Mouse (Mus musculus): ENCODE data around the gene 2700097O09Rik. TPM values are rescaled to one million over a fixed set of nuclear protein-coding genes. Genes with fewer than 3 reads are reported as not detected.

Gene 2700097O09Rik
- polyA plus RNA-seq, 1 experiment: 24.8 TPM

- no peak for DNase-seq
- no peaks in the 10 kb centered on the region for H3K27me3 ChIP-seq (ENCODE audit: control insufficient read depth, insufficient read depth, low read length)
- 80% methylated on average over 4 of the region's 4 CpGs for WGBS
- TF ChIP-seq CTCF (IDR thresholded peaks at IDR 0.05; ENCODE audit: borderline replicate concordance, insufficient read depth, low read depth, low read length) (no peak), POLR2A (IDR thresholded peaks at IDR 0.05; ENCODE audit: borderline replicate concordance, insufficient read depth, low read length) (no peak)
- H3K27ac ChIP-seq (ENCODE audit: insufficient read depth, low read length): no peak overlapping the region
- no peak overlapping the region for H3K4me3 ChIP-seq (replicated peaks; ENCODE audit: insufficient read depth, low read depth, low read length)
- no peaks in the 10 kb centered on the region for H3K4me1 ChIP-seq (ENCODE audit: control insufficient read depth, insufficient read depth, low read length)
These were observed 7.4 kb downstream of the 2700097O09Rik start for GRCm38 (mm10) chr12:55072495-55072894.

- WGBS: 95% methylated on average over 1 of the region's 1 CpGs
- Histone ChIP-seq H3K27ac (ENCODE audit: insufficient read depth, low read length) (no peak overlapping the region), H3K4me1 (ENCODE audit: control insufficient read depth, insufficient read depth, low read length) (no peaks in the 10 kb centered on the region), H3K4me3 (replicated peaks; ENCODE audit: insufficient read depth, low read depth, low read length) (no peak overlapping the region), H3K27me3 (ENCODE audit: control insufficient read depth, insufficient read depth, low read length) (no peaks in the 10 kb centered on the region)
- no peak for DNase-seq
- TF ChIP-seq CTCF (IDR thresholded peaks at IDR 0.05; ENCODE audit: borderline replicate concordance, insufficient read depth, low read depth, low read length) (no peak), POLR2A (IDR thresholded peaks at IDR 0.05; ENCODE audit: borderline replicate concordance, insufficient read depth, low read length) (no peak)
These were observed 17.8 kb downstream of the 2700097O09Rik start for GRCm38 (mm10) chr12:55062141-55062540.

- no peak overlapping the region for H3K27ac ChIP-seq (ENCODE audit: insufficient read depth, low read length)
- no peaks in the 10 kb centered on the region for H3K27me3 ChIP-seq (ENCODE audit: control insufficient read depth, insufficient read depth, low read length)
- TF ChIP-seq CTCF (IDR thresholded peaks at IDR 0.05; ENCODE audit: borderline replicate concordance, insufficient read depth, low read depth, low read length) (no peak), POLR2A (IDR thresholded peaks at IDR 0.05; ENCODE audit: borderline replicate concordance, insufficient read depth, low read length) (no peak)
- no peak overlapping the region for H3K4me3 ChIP-seq (replicated peaks; ENCODE audit: insufficient read depth, low read depth, low read length)
- no peak for DNase-seq
- 65% methylated on average over 10 of the region's 10 CpGs for WGBS
- H3K4me1 ChIP-seq (ENCODE audit: control insufficient read depth, insufficient read depth, low read length): no peaks in the 10 kb centered on the region
These were observed 18.9 kb downstream of the 2700097O09Rik start for GRCm38 (mm10) chr12:55061006-55061405.

- Histone ChIP-seq H3K27me3 (ENCODE audit: control insufficient read depth, insufficient read depth, low read length) (no peaks in the 10 kb centered on the region), H3K27ac (ENCODE audit: insufficient read depth, low read length) (no peak overlapping the region), H3K4me1 (ENCODE audit: control insufficient read depth, insufficient read depth, low read length) (no peaks in the 10 kb centered on the region), H3K4me3 (replicated peaks; ENCODE audit: insufficient read depth, low read depth, low read length) (no peak overlapping the region)
- 90% methylated on average over 6 of the region's 6 CpGs for WGBS
- no peak for DNase-seq
- TF ChIP-seq POLR2A (IDR thresholded peaks at IDR 0.05; ENCODE audit: borderline replicate concordance, insufficient read depth, low read length): no peak
- TF ChIP-seq CTCF (IDR thresholded peaks at IDR 0.05; ENCODE audit: borderline replicate concordance, insufficient read depth, low read depth, low read length): no peak
These were observed 19.6 kb downstream of the 2700097O09Rik start for GRCm38 (mm10) chr12:55060212-55060898.

- H3K27ac ChIP-seq (ENCODE audit: insufficient read depth, low read length): no peak overlapping the region
- no peak overlapping the region for H3K4me3 ChIP-seq (replicated peaks; ENCODE audit: insufficient read depth, low read depth, low read length)
- no peak for TF ChIP-seq POLR2A (IDR thresholded peaks at IDR 0.05; ENCODE audit: borderline replicate concordance, insufficient read depth, low read length)
- TF ChIP-seq CTCF (IDR thresholded peaks at IDR 0.05; ENCODE audit: borderline replicate concordance, insufficient read depth, low read depth, low read length): no peak
- no peaks in the 10 kb centered on the region for H3K4me1 ChIP-seq (ENCODE audit: control insufficient read depth, insufficient read depth, low read length)
- no peak for DNase-seq
- WGBS: 76% methylated on average over 3 of the region's 3 CpGs
- no peaks in the 10 kb centered on the region for H3K27me3 ChIP-seq (ENCODE audit: control insufficient read depth, insufficient read depth, low read length)
These were observed 20.1 kb downstream of the 2700097O09Rik start for GRCm38 (mm10) chr12:55059812-55060211.

GRCm38 (mm10) chr12:55058865-55059615 lies 20.9 kb downstream of the 2700097O09Rik start:
- TF ChIP-seq POLR2A (IDR thresholded peaks at IDR 0.05; ENCODE audit: borderline replicate concordance, insufficient read depth, low read length) (no peak), CTCF (IDR thresholded peaks at IDR 0.05; ENCODE audit: borderline replicate concordance, insufficient read depth, low read depth, low read length) (no peak)
- Histone ChIP-seq H3K27ac (ENCODE audit: insufficient read depth, low read length) (no peak overlapping the region), H3K4me1 (ENCODE audit: control insufficient read depth, insufficient read depth, low read length) (no peaks in the 10 kb centered on the region), H3K4me3 (replicated peaks; ENCODE audit: insufficient read depth, low read depth, low read length) (no peak overlapping the region), H3K27me3 (ENCODE audit: control insufficient read depth, insufficient read depth, low read length) (no peaks in the 10 kb centered on the region)
- 69% methylated on average over 6 of the region's 6 CpGs for WGBS
- no peak for DNase-seq

GRCm38 (mm10) chr12:55056703-55057102 lies 23.2 kb downstream of the 2700097O09Rik start:
- Histone ChIP-seq H3K27me3 (ENCODE audit: control insufficient read depth, insufficient read depth, low read length) (no peaks in the 10 kb centered on the region), H3K27ac (ENCODE audit: insufficient read depth, low read length) (no peak overlapping the region), H3K4me3 (replicated peaks; ENCODE audit: insufficient read depth, low read depth, low read length) (no peak overlapping the region), H3K4me1 (ENCODE audit: control insufficient read depth, insufficient read depth, low read length) (no peaks in the 10 kb centered on the region)
- no peak for DNase-seq
- 76% methylated on average over 2 of the region's 2 CpGs for WGBS
- TF ChIP-seq POLR2A (IDR thresholded peaks at IDR 0.05; ENCODE audit: borderline replicate concordance, insufficient read depth, low read length) (no peak), CTCF (IDR thresholded peaks at IDR 0.05; ENCODE audit: borderline replicate concordance, insufficient read depth, low read depth, low read length) (no peak)
